Mouse (Mus musculus) small intestine, adult 2 months (tissue): ENCODE data around the gene Cdc42. TPM values are rescaled to one million over a fixed set of nuclear protein-coding genes. Genes with fewer than 3 reads are reported as not detected.

Experiments used
- H3K27ac ChIP-seq: fragments of 200-500 bp; 2 replicates; pipeline ENCODE4 v1.5.1; 2012; ENCODE audit warnings: low read depth, low read length, control low read depth, inconsistent platforms; ENCODE audit not compliant: insufficient read depth
- H3K27me3 ChIP-seq: fragments of 200-500 bp; 2 replicates; pipeline ENCODE4 v1.6.1; 2012; ENCODE audit warnings: mild to moderate bottlenecking, moderate library complexity, low read length, inconsistent platforms; ENCODE audit not compliant: control insufficient read depth, insufficient read depth
- H3K36me3 ChIP-seq: fragments of 200-500 bp; 2 replicates; pipeline ENCODE4 v1.6.1; 2012; ENCODE audit warnings: mild to moderate bottlenecking, low read length, control low read depth, inconsistent platforms; ENCODE audit not compliant: control insufficient read depth, insufficient read depth
- H3K4me1 ChIP-seq: fragments of 200-500 bp; 2 replicates; pipeline ENCODE4 v1.6.1; 2012; ENCODE audit warnings: low read length, inconsistent platforms, mixed read lengths; ENCODE audit not compliant: control insufficient read depth, insufficient read depth, insufficient read length
- H3K4me3 ChIP-seq: fragments of 200-500 bp; 2 replicates; pipeline ENCODE4 v1.5.1; 2012; ENCODE audit warnings: low read depth, mild to moderate bottlenecking, control low read depth, inconsistent platforms, low read length, moderate library complexity
- CTCF ChIP-seq: fragments of 200-500 bp; IDR thresholded peaks from 2 replicates; pipeline ENCODE4 v1.5.1; 2012; ENCODE audit warnings: low read depth, mild to moderate bottlenecking, control low read depth, inconsistent platforms, low read length, moderate library complexity, mixed read lengths; ENCODE audit not compliant: insufficient replicate concordance, insufficient read length; ENCODE audit errors: extremely low read depth
- POLR2A ChIP-seq: fragments of 200-500 bp; IDR thresholded peaks from 2 replicates; pipeline ENCODE4 v1.6.1; 2012; ENCODE audit warnings: low read depth, mild to moderate bottlenecking, control low read depth, inconsistent platforms, low read length, moderate library complexity
- WGBS: fragments of 180-500 bp; shearing (Covaris S2); methylation state at CpG from one replicate; pipeline ENCODE4 v1.1.7; 2018; 5-methylcytosine and 5-hydroxymethylcytosine counted together
- polyA plus RNA-seq: library from polyadenylated mRNA; depleted of rRNA; stranded (reverse); fragments of >200 nt; gene quantifications from 2 replicates; pipeline ENCODE4 v1.2.3, GENCODE M21; 2012

Cdc42 gene
- polyA plus RNA-seq, 1 experiment = 25.9 TPM

DNA sequence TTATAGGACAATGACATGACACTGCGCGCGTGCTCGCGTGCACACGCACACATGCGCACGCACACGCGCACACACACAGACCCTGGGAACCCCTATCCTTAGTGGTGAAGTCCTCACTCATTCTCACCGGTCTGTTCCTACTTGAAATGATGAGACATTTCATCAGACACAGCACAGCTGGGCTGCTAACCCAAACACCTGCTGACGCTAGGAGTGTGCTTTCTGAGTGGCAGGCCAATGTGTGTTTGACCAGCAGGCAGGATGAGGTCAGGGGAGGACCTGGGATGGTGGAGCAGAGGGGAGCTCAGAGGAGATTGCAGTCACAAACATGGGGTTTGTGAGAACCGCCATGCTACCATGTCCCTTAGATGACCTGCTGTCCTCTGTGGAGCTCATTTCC lies 57.3 kb downstream of the Cdc42 start:
- Histone ChIP-seq H3K36me3 (peaks cover 3% of the 10 kb centered on the region; the same call in 1 of the 2 replicates), H3K27me3 (no peaks in the 10 kb centered on the region), H3K27ac (no peak overlapping the region), H3K4me1 (no peaks in the 10 kb centered on the region), H3K4me3 (no peak overlapping the region)
- 88% methylated on average over 13 of the region's 13 CpGs for WGBS
- no peak for TF ChIP-seq CTCF

DNA sequence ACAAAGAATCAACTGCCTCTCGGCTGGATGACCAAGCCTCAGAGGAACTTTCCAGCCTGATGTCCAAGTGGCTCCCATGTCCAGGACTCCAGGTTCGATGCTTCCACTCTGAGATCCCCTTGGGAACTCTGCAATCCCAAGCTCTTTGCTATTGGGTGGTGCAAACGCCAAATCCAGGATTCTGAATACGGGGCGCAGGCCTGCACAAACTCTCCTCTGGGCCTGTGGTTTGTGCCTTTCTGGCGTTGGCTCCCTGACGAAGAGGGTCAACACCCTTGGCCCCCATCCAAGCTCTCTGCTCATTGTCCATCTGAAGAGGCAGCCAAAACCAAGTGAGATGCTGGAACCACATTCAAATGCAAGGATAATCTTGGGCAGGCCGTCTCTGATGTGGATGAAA lies 59.1 kb downstream of the Cdc42 start:
- H3K27me3 ChIP-seq = no peaks in the 10 kb centered on the region
- TF ChIP-seq POLR2A (no peak), CTCF (no peak)

DNA sequence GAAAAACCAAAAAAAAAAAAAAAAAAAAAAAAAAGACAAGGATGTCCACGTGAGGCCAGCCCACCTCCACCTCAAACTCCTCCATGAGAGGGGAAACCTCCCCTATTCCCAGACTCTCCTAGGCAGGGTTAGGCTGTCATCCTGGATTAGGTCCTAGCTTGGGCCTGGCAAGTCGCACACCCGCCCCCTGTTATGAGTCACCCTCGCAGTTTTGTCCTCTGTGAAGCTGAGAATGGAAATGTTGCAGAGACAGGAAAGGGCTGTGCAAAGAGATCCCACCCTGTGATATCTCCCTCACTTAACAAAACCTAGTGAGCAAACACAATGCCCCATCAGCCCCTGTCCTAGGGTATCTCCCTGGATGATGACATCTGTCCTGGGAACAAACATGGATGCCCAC lies 59.9 kb downstream of the Cdc42 start:
- 69% methylated on average over 4 of the region's 4 CpGs for WGBS
- no peaks in the 10 kb centered on the region for H3K36me3 ChIP-seq
- no peak for TF ChIP-seq CTCF
- TF ChIP-seq POLR2A = no peak
- no peaks in the 10 kb centered on the region for H3K27me3 ChIP-seq
- no peak overlapping the region for H3K27ac ChIP-seq
- no peaks in the 10 kb centered on the region; the same call in 1 of the 2 replicates for H3K4me1 ChIP-seq
- H3K4me3 ChIP-seq = no peak overlapping the region

More for the DNA sequence above, 59.1 kb downstream of the Cdc42 start:
- H3K4me1 ChIP-seq = no peaks in the 10 kb centered on the region; the same call in 1 of the 2 replicates
- 75% methylated on average over 8 of the region's 8 CpGs for WGBS
- no peak overlapping the region for H3K4me3 ChIP-seq
- H3K36me3 ChIP-seq = no peaks in the 10 kb centered on the region
- H3K27ac ChIP-seq = no peak overlapping the region

DNA sequence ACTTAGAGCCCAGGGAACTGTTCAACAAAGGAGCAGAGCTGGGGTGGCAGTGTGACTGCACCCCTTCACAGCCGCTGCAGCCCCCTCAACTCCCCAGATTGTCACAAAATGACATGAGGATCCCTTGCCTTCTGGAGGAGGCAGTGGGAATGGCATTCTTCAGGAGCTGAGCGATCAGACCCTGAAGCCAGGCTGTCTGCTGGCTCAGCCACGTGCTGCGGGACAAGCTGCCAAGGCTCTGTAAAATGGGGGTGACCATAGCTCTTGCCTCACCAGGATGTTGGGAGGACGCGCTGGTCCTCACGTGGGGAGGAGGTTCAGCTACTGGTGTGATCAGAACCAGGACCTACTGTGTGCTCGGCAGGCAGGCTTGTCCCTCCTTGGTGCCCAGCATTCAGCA lies 62.6 kb downstream of the Cdc42 start:
- H3K36me3 ChIP-seq = no peaks in the 10 kb centered on the region
- no peaks in the 10 kb centered on the region; the same call in 1 of the 2 replicates for H3K4me1 ChIP-seq
- no peak overlapping the region for H3K27ac ChIP-seq
- no peak overlapping the region for H3K4me3 ChIP-seq
- no peak for TF ChIP-seq CTCF
- 83% methylated on average over 8 of the region's 8 CpGs for WGBS
- no peaks in the 10 kb centered on the region for H3K27me3 ChIP-seq

DNA sequence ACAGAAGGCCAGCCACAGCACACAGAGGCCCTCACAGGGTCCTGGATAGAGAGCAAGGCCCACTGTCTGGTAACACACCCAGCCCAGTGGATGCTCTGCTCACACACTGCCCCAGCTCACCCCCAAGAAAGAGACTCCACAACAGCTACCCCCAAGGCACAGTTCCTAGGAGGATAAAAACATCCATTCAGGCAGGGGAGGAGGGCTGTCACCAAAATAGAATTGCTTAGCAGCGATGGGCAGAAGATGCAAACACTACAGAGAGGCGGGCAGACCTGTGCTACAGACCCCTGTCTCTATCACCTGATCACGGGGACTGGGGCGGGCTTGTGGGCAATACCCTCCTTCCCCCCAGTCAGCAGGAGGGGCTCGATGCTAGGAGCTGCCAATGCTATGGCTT lies 63.0 kb downstream of the Cdc42 start:
- TF ChIP-seq CTCF = no peak
- TF ChIP-seq POLR2A = no peak
- Histone ChIP-seq H3K27me3 (no peaks in the 10 kb centered on the region), H3K27ac (no peak overlapping the region), H3K4me1 (no peaks in the 10 kb centered on the region; the same call in 1 of the 2 replicates), H3K4me3 (no peak overlapping the region), H3K36me3 (no peaks in the 10 kb centered on the region)
- 76% methylated on average over 5 of the region's 5 CpGs for WGBS

DNA sequence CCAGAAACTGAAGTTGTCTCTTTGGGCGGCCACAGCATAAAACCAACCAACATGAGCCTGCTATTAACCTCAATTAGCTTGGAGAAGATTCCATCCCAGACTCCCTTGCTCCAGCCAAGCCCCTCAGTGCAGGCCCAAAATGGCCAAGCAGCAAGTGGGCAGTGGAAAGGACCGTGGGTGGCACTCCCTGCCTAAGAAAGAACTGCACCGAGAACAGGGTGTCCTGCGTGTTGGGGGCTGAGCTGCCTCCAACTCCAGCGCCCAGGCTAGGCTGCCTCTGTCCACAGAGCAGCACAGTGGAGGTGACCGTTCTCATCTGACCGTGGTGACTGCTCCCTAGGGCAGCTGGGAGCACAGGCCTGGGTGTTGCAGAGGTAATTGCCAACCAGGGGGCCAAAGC lies 63.5 kb downstream of the Cdc42 start:
- Histone ChIP-seq H3K27ac (no peak overlapping the region), H3K27me3 (no peaks in the 10 kb centered on the region), H3K4me3 (no peak overlapping the region), H3K36me3 (no peaks in the 10 kb centered on the region), H3K4me1 (no peaks in the 10 kb centered on the region; the same call in 1 of the 2 replicates)
- WGBS = 71% methylated on average over 7 of the region's 7 CpGs
- no peak for TF ChIP-seq CTCF
- TF ChIP-seq POLR2A = no peak

DNA sequence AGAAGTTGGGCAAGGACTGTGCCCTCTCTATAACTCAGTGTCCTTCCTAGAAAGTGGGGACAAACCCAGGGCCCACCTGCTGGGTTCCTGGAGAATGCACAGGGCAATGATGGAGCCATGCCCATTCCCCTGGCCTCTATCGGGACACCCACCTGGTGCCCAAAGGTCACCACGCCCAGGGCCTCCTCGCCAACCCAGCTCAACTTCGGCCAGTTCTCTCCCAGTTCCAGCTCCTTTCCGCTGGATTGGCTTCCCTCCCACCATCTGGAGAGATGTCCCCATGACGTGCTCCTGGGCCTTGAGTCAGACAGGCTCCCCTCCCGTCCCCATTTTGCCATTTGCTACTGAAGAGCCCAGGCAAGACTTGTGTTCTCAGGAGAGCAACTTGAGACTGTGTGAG lies 64.9 kb downstream of the Cdc42 start:
- WGBS = 59% methylated on average over 7 of the region's 7 CpGs
- Histone ChIP-seq H3K4me1 (no peaks in the 10 kb centered on the region; the same call in 1 of the 2 replicates), H3K36me3 (no peaks in the 10 kb centered on the region), H3K27me3 (no peaks in the 10 kb centered on the region), H3K4me3 (no peak overlapping the region), H3K27ac (no peak overlapping the region)
- TF ChIP-seq CTCF (no peak), POLR2A (no peak)

DNA sequence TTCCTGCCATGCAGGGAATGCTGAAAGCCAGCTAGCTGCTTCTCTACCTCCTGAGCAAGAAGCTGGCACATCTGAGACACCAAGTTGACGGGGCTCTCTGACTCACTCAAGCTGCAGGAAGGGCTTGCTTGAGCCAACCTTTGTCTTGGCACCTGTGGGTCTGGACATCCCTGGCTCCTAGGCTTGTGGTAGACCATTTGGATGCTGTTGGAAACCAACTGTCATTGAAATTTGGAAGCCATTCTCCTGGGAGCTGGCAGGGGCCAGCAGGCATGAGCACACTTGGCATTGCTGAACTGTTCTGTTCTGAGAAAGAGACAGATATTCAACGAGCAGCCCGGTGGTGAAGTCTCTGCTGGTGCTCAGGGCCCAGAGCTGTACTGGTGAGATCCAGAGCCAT lies 67.3 kb downstream of the Cdc42 start:
- no peak for TF ChIP-seq POLR2A
- no peak for TF ChIP-seq CTCF
- WGBS = 69% methylated on average over 3 of the region's 3 CpGs
- no peaks in the 10 kb centered on the region for H3K27me3 ChIP-seq

More for the DNA sequence above, 67.3 kb downstream of the Cdc42 start:
- Histone ChIP-seq H3K4me1 (no peaks in the 10 kb centered on the region; the same call in 1 of the 2 replicates), H3K27ac (no peak overlapping the region), H3K36me3 (no peaks in the 10 kb centered on the region), H3K4me3 (no peak overlapping the region)
